Mouse (Mus musculus) embryonic facial prominence, embryonic 15.5 days (tissue): ENCODE results near the gene Snx30. TPM values are rescaled to one million over a fixed set of nuclear protein-coding genes. Genes with fewer than 3 reads are reported as not detected.

Experiments used
- ATAC-seq: fragments of 200-750 bp; cut with Nextera tagmentation; 2 replicates; pipeline ENCODE4 v1.8.0; 2017; ENCODE audit warnings: low read depth, moderate TSS enrichment; ENCODE audit not compliant: insufficient number of reproducible peaks, low FRiP score, low TSS enrichment
- H3K27ac ChIP-seq: fragments of 300-500 bp; sonication (generic); replicated peaks from 2 replicates; pipeline ENCODE4 v1.5.1; 2015; ENCODE audit warnings: mild to moderate bottlenecking, inconsistent platforms
- H3K27me3 ChIP-seq: fragments of 300-500 bp; sonication (generic); 2 replicates; pipeline ENCODE4 v1.6.1; 2015; ENCODE audit warnings: inconsistent platforms
- H3K36me3 ChIP-seq: fragments of 300-500 bp; sonication (generic); 2 replicates; pipeline ENCODE4 v1.6.1; 2015; ENCODE audit warnings: mild to moderate bottlenecking, inconsistent platforms
- H3K4me1 ChIP-seq: fragments of 300-500 bp; sonication (generic); 2 replicates; pipeline ENCODE4 v1.6.1; 2015; ENCODE audit warnings: inconsistent platforms
- H3K4me2 ChIP-seq: fragments of 300-500 bp; sonication (generic); replicated peaks from 2 replicates; pipeline ENCODE4 v1.6.1; 2015; ENCODE audit warnings: mild to moderate bottlenecking, inconsistent platforms
- H3K4me3 ChIP-seq: fragments of 300-500 bp; sonication (generic); replicated peaks from 2 replicates; pipeline ENCODE4 v1.5.1; 2015; ENCODE audit warnings: mild to moderate bottlenecking, inconsistent platforms
- H3K9ac ChIP-seq: fragments of 300-500 bp; sonication (generic); 2 replicates; pipeline ENCODE4 v1.6.1; 2015; ENCODE audit warnings: inconsistent platforms
- H3K9me3 ChIP-seq: fragments of 300-500 bp; sonication (generic); replicated peaks from 2 replicates; pipeline ENCODE4 v1.6.1; 2016; ENCODE audit warnings: inconsistent platforms
- WGBS: fragments of 180-500 bp; shearing (Covaris S2); methylation state at CpG from one replicate; pipeline ENCODE4 v1.1.7; 2015; 5-methylcytosine and 5-hydroxymethylcytosine counted together
- polyA plus RNA-seq: library from polyadenylated mRNA; unstranded; fragments of >200 nt; fragmentation: Nextera tagmentation; extraction: Ambion mirVana; gene quantifications from 2 replicates; pipeline ENCODE4 v1.2.1, GENCODE M21; 2015

Gene Snx30
- polyA plus RNA-seq, 1 experiment from 2014 or later = 11.1 TPM

DNA sequence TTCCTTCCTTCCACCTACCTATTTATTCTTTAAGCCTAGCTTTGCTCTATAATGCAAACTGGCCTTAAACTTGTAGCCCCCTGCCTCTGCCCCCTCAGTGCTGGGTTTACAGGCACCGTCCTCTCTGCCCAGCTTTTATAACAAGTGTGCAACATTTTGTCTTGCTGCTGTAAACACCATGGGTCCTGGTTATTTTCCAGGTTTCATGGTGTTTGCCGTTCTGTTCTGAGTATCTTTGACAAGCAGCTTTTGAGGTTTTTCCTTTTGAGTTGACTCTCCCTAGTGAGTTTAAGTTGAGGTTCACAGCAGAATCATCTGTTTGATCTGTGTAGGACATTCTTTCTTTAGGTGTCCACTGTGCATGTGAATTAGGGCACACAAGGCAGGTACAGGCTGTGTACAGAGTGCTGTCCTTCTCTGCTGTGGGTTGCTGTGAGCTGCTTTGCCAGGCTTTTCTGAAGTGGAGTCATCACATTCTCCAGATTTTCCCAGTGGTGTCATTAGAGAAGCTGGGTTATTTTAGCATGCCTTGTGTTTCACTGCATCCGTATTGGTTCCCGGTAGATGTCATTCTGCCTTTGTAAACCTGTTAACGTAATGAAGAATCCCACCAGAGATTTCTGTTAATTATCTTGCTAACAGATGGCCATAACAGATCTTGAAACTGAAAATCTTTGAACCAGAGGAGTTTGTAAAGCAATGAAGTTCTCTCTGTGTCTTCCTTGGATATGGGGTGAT lies 45.4 kb downstream of the Snx30 start:
- Histone ChIP-seq H3K4me3 (no peak overlapping the region), H3K4me2 (no peak overlapping the region), H3K4me1 (peaks cover 4% of the 10 kb centered on the region), H3K27me3 (no peaks in the 10 kb centered on the region), H3K27ac (no peak overlapping the region), H3K9me3 (no peaks in the 10 kb centered on the region), H3K36me3 (no peaks in the 10 kb centered on the region), H3K9ac (no peak overlapping the region)
- WGBS = 75% methylated on average over 5 of the region's 5 CpGs
- ATAC-seq = no peak

DNA sequence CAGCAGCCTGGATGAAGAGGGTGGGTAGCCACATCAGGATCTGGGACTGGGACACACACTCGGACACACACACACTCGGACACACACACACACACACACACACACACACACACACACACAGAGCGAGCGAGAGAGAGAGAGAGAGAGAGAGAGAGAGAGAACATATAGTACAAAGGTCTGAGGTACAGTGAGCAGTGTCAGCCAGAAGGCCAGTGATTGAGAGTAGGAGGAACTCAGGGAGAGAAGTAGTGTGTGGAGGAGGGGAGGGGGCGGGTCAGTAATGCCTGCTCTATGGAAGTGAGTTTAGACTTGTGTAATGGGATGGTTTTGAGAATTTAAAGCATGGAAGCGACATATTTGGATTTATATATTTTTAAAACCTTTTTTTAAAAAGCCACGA lies 47.5 kb downstream of the Snx30 start:
- Histone ChIP-seq H3K9me3 (no peaks in the 10 kb centered on the region), H3K4me1 (peaks cover 4% of the 10 kb centered on the region), H3K36me3 (no peaks in the 10 kb centered on the region), H3K27ac (no peak overlapping the region), H3K4me3 (no peak overlapping the region), H3K9ac (no peak overlapping the region), H3K4me2 (no peak overlapping the region), H3K27me3 (no peaks in the 10 kb centered on the region)
- no peak for ATAC-seq
- 87% methylated on average over 7 of the region's 7 CpGs for WGBS

DNA sequence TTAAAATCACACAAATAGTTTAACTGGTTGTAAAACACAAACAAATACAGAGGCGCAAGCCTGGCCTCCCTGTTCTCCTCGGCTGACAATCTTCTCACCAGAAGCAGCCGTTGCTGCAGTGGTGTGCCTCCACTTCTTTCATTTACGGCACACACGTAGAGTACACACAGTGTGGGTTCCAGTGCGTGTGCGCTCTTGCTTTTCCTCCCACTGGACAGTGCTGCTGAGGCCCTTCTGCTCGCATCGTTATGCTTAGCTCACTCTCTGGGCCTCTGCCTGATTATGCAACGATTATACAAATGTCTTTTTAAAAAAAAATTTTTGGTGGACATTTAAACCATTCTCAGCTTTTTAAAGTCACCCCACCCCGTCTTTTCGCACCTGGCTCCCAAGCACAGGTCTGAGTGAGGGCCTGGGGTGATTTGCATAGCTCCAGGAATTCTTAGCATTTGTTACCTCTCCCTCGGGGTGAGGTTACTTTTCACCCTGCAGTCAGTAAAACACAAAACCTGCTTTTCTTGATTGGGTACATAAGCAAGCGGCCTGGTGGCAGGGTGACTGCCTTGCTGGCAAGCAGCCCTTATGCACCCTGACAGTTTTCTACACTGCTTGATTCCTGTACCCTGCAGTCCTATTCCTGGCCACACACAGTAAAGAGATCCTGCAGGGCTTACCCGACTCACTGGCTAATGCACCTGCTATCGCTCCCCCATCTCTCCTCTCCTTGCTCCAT lies 54.2 kb downstream of the Snx30 start:
- no peak overlapping the region for H3K4me2 ChIP-seq
- H3K4me1 ChIP-seq = peaks cover 3% of the 10 kb centered on the region; the same call in 1 of the 2 replicates
- H3K9me3 ChIP-seq = no peaks in the 10 kb centered on the region
- H3K36me3 ChIP-seq = no peaks in the 10 kb centered on the region
- H3K4me3 ChIP-seq = no peak overlapping the region
- 60% methylated on average over 16 of the region's 16 CpGs for WGBS
- H3K27ac ChIP-seq = no peak overlapping the region
- no peak overlapping the region for H3K9ac ChIP-seq
- no peaks in the 10 kb centered on the region for H3K27me3 ChIP-seq
- ATAC-seq = no peak

DNA sequence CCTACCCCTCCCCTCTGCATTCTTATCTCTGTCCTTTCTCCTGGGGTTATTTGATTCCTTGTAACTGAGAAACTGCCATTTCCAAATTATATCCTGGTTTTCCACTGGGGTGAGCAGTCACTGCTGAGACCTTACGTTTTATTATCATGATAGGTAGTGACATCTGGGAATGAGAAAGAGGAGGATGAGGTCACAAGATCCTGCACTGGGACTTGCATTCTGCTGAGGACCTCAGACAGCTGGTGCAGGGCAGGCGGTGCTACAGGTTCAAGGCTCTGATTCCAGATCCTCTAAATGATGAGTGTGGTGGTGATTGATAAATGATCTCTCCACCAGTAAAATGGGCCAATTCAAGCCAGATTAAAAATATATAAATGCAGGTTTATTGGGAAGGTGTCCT lies 54.8 kb downstream of the Snx30 start:
- no peak overlapping the region; the same call in 1 of the 2 replicates for H3K27ac ChIP-seq
- H3K4me1 ChIP-seq = peaks cover 3% of the 10 kb centered on the region; the same call in 1 of the 2 replicates
- no peak for ATAC-seq
- 64% methylated on average over 2 of the region's 2 CpGs for WGBS
- H3K36me3 ChIP-seq = no peaks in the 10 kb centered on the region
- no peaks in the 10 kb centered on the region for H3K27me3 ChIP-seq
- no peak overlapping the region for H3K4me3 ChIP-seq
- no peak overlapping the region for H3K4me2 ChIP-seq
- H3K9ac ChIP-seq = no peak overlapping the region
- no peaks in the 10 kb centered on the region for H3K9me3 ChIP-seq

DNA sequence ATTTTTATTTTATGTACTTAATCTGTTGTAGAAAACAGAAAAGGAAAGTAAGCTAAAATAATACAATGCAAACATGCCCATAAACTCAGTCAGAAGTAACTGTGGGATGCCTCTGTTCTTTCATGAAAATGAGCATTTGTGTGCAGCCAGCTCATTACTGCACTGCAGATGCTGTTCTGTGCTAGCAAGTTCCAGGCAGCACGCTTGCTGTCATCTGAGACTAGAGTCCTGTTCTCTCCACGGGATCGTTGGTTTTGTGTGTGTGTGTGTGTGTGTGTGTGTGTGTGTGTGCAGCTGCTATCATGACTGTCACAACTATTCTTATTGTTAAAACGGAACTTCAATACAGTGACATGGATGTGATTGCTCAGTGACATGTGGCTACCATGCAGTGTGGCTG lies 56.2 kb downstream of the Snx30 start:
- H3K4me2 ChIP-seq = no peak overlapping the region
- H3K4me3 ChIP-seq = no peak overlapping the region
- no peaks in the 10 kb centered on the region for H3K9me3 ChIP-seq
- no peak for ATAC-seq
- H3K27me3 ChIP-seq = no peaks in the 10 kb centered on the region
- H3K9ac ChIP-seq = no peak overlapping the region
- peaks cover 3% of the 10 kb centered on the region; the same call in 1 of the 2 replicates for H3K4me1 ChIP-seq
- H3K36me3 ChIP-seq = no peaks in the 10 kb centered on the region
- no peak overlapping the region for H3K27ac ChIP-seq
- WGBS = 30% methylated on average over 4 of the region's 4 CpGs

DNA sequence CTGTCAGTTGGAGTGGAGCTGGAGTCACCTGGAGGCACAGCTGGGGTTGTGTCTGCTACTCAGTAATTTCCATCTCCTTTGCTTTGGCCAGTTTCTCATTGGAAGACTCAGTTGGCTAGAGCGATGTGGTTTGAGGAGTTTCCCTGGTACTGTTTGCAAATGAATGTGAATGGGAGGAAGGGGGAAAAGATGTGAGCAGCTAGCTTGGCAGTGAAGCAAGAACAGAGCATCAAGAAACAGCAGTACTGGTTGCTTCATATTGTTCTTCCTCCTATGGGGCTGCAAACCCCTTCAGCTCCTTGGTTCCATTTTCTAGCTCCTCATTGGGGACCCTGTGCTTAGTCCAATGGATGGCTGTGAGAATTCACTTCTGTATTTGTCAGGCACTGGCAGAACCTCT lies 56.7 kb downstream of the Snx30 start:
- H3K4me3 ChIP-seq = no peak overlapping the region
- WGBS = 90% methylated on average over 1 of the region's 1 CpGs
- no peak overlapping the region for H3K9ac ChIP-seq
- no peaks in the 10 kb centered on the region for H3K36me3 ChIP-seq
- no peak overlapping the region for H3K27ac ChIP-seq
- no peaks in the 10 kb centered on the region for H3K9me3 ChIP-seq
- peaks cover 3% of the 10 kb centered on the region; the same call in 1 of the 2 replicates for H3K4me1 ChIP-seq
- H3K27me3 ChIP-seq = no peaks in the 10 kb centered on the region
- no peak overlapping the region for H3K4me2 ChIP-seq
- ATAC-seq = no peak

DNA sequence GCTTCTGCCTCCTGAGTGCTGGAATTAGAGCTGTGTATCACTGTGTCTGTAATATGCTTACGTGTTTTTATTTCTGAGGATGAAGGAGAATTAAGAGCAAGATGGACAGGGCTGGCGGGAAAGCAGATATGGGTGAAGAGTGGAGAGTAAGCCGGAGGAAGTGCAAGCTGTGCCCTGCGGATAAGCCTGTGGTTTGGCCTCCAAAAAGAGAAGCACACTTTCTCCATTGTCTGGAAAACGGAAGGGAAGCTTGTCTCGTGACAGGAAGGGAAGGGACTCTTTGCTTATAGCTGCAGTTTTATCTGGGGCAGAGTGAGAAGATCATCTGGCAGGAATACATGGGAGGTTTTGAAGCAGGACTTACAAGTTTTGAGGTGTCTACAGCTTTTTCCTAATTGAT lies 58.2 kb downstream of the Snx30 start:
- Histone ChIP-seq H3K9ac (no peak overlapping the region), H3K4me1 (peaks cover 6% of the 10 kb centered on the region; the same call in 1 of the 2 replicates), H3K9me3 (no peaks in the 10 kb centered on the region), H3K27ac (no peak overlapping the region), H3K27me3 (no peaks in the 10 kb centered on the region), H3K36me3 (no peaks in the 10 kb centered on the region), H3K4me2 (no peak overlapping the region), H3K4me3 (no peak overlapping the region)
- ATAC-seq = no peak
- 66% methylated on average over 6 of the region's 6 CpGs for WGBS

DNA sequence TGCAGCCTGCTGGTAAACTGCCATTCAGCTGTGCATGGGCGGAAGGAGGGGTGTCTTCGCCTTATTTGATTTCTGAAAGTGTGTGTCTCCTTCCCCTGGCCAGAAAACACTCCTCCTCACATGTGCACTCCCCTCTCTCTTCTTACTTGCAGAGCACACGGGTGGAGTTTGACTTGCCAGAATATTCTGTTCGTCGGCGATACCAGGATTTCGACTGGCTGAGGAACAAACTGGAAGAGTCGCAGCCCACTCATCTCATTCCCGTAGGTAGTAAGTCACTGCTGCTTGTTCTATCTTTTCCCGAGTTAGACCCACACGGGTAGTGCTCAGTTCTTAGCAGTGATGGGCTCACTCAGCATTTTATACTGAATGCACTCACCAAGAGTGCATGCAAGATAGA lies 62.4 kb downstream of the Snx30 start:
- H3K9ac ChIP-seq = no peak overlapping the region
- ATAC-seq = no peak
- no peaks in the 10 kb centered on the region for H3K9me3 ChIP-seq
- H3K4me3 ChIP-seq = no peak overlapping the region
- WGBS = 81% methylated on average over 11 of the region's 11 CpGs
- H3K27me3 ChIP-seq = no peaks in the 10 kb centered on the region
- H3K4me2 ChIP-seq = no peak overlapping the region
- H3K36me3 ChIP-seq = no peaks in the 10 kb centered on the region
- no peak overlapping the region for H3K27ac ChIP-seq
- H3K4me1 ChIP-seq = peaks cover 26% of the 10 kb centered on the region

DNA sequence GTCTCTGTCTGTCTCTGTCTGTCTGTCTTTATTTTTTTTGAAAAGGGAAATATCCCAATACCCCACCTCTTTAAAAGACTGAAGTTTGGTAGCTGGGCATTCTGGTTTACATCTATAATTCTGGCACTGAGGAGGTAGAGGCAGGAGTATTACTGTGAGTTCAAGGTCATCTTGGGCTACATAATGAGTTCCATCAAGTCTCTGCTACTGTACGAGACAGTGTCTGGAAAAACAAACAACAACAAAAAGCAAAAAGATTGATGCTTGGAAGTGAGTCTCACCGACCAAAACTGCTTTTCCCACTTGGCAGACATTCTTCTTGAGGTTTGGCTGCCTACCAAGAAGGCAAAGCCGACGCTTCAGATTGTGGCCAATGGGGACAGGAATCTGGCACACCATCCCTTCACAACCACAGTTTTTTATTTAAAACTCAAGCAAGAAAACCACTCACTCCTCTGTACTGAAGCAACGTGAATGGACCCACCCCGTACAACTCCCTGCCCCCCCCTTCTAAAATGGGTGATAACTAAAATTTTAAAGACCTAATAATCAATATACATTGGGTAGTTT lies 63.9 kb downstream of the Snx30 start:
- Histone ChIP-seq H3K27ac (peak overlapping the region; percentile 94), H3K9me3 (no peaks in the 10 kb centered on the region), H3K4me3 (no peak overlapping the region), H3K9ac (no peak overlapping the region), H3K36me3 (no peaks in the 10 kb centered on the region), H3K4me2 (no peak overlapping the region), H3K27me3 (no peaks in the 10 kb centered on the region), H3K4me1 (peaks cover 31% of the 10 kb centered on the region)
- WGBS = 16% methylated on average over 6 of the region's 6 CpGs
- peak; percentile 77; the same call in 1 of the 2 replicates for ATAC-seq

DNA sequence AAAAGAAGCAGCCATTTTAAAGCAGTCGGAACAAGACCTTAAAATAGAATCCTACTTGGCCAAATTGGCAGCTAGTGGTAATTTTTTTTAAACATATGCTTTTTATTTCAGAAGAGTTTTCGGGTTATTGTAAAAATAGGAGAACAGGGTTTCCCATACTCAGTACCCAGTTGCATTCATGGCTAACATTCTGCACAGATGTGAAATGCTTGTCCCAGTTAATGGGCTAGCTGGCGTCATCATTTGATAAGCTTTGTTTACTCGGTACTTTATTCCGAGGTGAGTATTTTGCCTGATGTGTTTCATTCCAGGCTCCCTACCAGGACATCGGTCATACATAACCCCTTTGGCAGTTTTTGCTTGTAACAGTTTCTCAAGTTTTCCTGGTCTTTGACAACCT lies 64.8 kb downstream of the Snx30 start:
- no peaks in the 10 kb centered on the region for H3K36me3 ChIP-seq
- H3K4me3 ChIP-seq = no peak overlapping the region
- H3K4me2 ChIP-seq = peak overlapping the region; percentile 40; the same call in 1 of the 2 replicates
- ATAC-seq = no peak
- no peaks in the 10 kb centered on the region for H3K9me3 ChIP-seq
- 36% methylated on average over 6 of the region's 6 CpGs for WGBS
- H3K9ac ChIP-seq = no peak overlapping the region
- H3K27me3 ChIP-seq = no peaks in the 10 kb centered on the region
- H3K4me1 ChIP-seq = peaks cover 31% of the 10 kb centered on the region
- H3K27ac ChIP-seq = peak overlapping the region; percentile 94

DNA sequence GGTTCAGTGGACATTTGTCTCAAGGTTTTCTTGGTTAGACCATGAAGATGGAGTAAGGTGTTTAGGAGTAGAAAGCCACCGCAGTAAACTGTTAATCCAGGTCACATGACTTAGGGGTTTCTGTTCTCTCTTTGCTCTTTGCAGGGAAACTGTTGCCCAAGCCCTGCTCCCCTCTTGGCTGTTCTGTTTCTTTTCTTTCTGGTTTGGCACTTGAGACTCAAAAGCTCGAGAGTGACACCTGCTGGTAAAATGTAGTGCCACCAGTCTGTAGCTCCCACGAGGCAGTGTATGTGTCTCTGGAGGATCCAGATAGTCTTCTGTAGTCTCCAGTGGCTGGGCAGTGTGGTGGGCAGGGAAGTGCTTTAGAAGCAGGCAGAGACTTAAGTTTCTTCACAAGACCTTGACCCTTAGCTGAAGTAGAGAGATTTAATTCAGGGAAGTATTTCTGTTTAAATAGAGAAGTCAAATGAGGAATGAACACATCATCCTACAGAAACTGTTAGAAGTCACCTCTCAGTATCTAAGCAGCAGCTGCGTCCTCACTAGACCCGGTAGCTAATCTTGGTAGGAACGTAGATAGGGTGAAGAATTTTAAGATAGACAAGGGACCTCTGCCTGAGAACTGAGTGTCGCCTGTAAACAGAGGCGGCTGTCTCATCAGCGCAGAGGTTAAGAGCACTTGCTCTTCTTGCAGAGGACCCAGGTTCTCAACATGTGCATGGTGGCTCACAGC lies 65.4 kb downstream of the Snx30 start:
- Histone ChIP-seq H3K4me1 (peaks cover 31% of the 10 kb centered on the region), H3K4me2 (peak overlapping the region; percentile 40; the same call in 1 of the 2 replicates), H3K4me3 (no peak overlapping the region), H3K27me3 (no peaks in the 10 kb centered on the region), H3K9ac (no peak overlapping the region), H3K27ac (peak overlapping the region; percentile 94), H3K9me3 (no peaks in the 10 kb centered on the region), H3K36me3 (no peaks in the 10 kb centered on the region)
- 57% methylated on average over 9 of the region's 9 CpGs for WGBS
- ATAC-seq = peak; percentile 61
